Mouse (Mus musculus) heart, postnatal 0 days (tissue): ENCODE measurements at regions not wholly inside any gene's neighbourhood (a gene's known extent, or its start where the extent isn't known, plus 50 kb on each side); places are given as distances from the start of the nearest gene placed in this dataset.

Experiments used
- CTCF ChIP-seq: IDR thresholded peaks from 2 replicates; pipeline ENCODE4 v1.5.1; 2016; ENCODE audit warnings: antibody characterized with exemption, control low read depth, low read depth
- EP300 ChIP-seq: IDR thresholded peaks from 2 replicates; pipeline ENCODE4 v1.6.1; 2016; ENCODE audit warnings: antibody characterized with exemption, low read depth

DNA sequence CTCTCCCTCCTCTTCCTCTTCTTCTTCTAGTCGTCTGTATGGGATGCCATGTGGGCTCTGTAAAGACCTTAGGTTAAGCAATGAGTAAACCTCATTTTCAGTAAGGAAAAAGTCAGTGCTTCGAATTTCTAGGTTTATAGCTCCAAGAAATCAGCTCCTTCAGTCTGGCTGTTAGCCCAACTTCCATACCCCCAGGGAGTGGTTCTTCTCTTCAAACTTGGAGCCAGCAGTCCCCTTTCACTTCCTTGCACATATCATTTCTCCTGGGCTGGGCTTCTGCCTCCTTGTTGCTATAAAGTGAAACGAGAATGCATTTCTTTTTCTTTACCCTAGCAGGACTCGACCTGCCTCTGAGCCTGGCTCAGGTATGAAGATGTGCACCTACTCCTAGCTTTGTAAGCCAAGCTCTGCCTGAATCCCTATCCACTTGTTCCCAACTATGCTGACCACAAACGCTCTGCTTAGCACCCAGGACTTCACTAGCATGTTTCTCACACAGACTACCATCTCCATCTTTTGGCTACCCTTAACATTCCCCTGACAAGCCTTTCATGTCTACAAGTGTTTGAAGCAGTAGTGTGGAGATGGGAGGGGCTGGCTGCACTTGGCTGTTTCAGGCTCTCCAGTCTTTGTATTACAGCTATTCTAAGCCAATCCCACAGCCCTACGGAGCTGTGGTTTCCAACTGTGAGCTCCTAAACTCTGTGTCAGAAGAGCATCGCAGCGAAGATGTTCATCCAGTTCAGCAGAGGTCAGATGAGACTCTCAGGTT, 243.8 kb upstream of the Tprg start:
- TF ChIP-seq CTCF, result no peak
- TF ChIP-seq EP300, result no peak
